Mouse (Mus musculus) limb, embryonic 10.5 days (tissue): Measurements from ENCODE around the gene Dact3. TPM values are rescaled to one million over a fixed set of nuclear protein-coding genes. Genes with fewer than 3 reads are reported as not detected.

Experiments used
- DNase-seq: peaks from one replicate; pipeline ENCODE4 v3.0.0-alpha.2; 2017; ENCODE audit warnings: low spot score
- H3K27ac ChIP-seq: fragments of 300-500 bp; sonication (generic); 2 replicates; pipeline ENCODE4 v1.5.1; 2016; ENCODE audit warnings: mild to moderate bottlenecking
- H3K27me3 ChIP-seq: fragments of 300-500 bp; sonication (generic); 2 replicates; pipeline ENCODE4 v1.6.1; 2016; ENCODE audit warnings: low read depth, mild to moderate bottlenecking; ENCODE audit not compliant: poor library complexity, severe bottlenecking
- H3K36me3 ChIP-seq: fragments of 300-500 bp; sonication (generic); 2 replicates; pipeline ENCODE4 v1.6.1; 2016; ENCODE audit warnings: mild to moderate bottlenecking, moderate library complexity
- H3K4me1 ChIP-seq: fragments of 300-500 bp; sonication (generic); 2 replicates; pipeline ENCODE4 v1.6.1; 2016
- H3K4me3 ChIP-seq: fragments of 300-500 bp; sonication (generic); 2 replicates; pipeline ENCODE4 v1.5.1; 2016; ENCODE audit warnings: mild to moderate bottlenecking, moderate library complexity
- H3K9me3 ChIP-seq: fragments of 300-500 bp; sonication (generic); replicated peaks from 2 replicates; pipeline ENCODE4 v1.6.1; 2016; ENCODE audit warnings: mild to moderate bottlenecking
- WGBS: fragments of 180-500 bp; shearing (Covaris S2); methylation state at CpG from one replicate; pipeline ENCODE4 v1.1.7; 2016; 5-methylcytosine and 5-hydroxymethylcytosine counted together
- polyA plus RNA-seq: library from polyadenylated mRNA; unstranded; fragments of >200 nt; fragmentation: Nextera tagmentation; extraction: Ambion mirVana; gene quantifications from 2 replicates; pipeline ENCODE4 v1.2.1, GENCODE M21; 2016

Gene Dact3
- polyA plus RNA-seq, 1 experiment from 2014 or later = 8.2 TPM

GRCm38 (mm10) chr7:16843441-16844171 is 31.5 kb upstream of the Dact3 start:
- WGBS = 2% methylated on average over 33 of the region's 33 CpGs

GRCm38 (mm10) chr7:16844696-16845071 is 30.4 kb upstream of the Dact3 start:
- Histone ChIP-seq H3K27ac (peak overlapping the region; percentile 80), H3K36me3 (peaks cover 62% of the 10 kb centered on the region), H3K4me3 (peak overlapping the region; percentile 76), H3K27me3 (no peaks in the 10 kb centered on the region), H3K4me1 (peaks cover 53% of the 10 kb centered on the region), H3K9me3 (no peaks in the 10 kb centered on the region)
- 67% methylated on average over 3 of the region's 3 CpGs for WGBS
- no peak for DNase-seq

More at GRCm38 (mm10) chr7:16843441-16844171, 31.5 kb upstream of the Dact3 start:
- peaks cover 53% of the 10 kb centered on the region for H3K4me1 ChIP-seq
- peak; percentile 55 for DNase-seq
- H3K27ac ChIP-seq = peak overlapping the region; percentile 88
- H3K4me3 ChIP-seq = peak overlapping the region; percentile 76
- H3K36me3 ChIP-seq = peaks cover 62% of the 10 kb centered on the region
- no peaks in the 10 kb centered on the region for H3K27me3 ChIP-seq
- no peaks in the 10 kb centered on the region for H3K9me3 ChIP-seq

DNA sequence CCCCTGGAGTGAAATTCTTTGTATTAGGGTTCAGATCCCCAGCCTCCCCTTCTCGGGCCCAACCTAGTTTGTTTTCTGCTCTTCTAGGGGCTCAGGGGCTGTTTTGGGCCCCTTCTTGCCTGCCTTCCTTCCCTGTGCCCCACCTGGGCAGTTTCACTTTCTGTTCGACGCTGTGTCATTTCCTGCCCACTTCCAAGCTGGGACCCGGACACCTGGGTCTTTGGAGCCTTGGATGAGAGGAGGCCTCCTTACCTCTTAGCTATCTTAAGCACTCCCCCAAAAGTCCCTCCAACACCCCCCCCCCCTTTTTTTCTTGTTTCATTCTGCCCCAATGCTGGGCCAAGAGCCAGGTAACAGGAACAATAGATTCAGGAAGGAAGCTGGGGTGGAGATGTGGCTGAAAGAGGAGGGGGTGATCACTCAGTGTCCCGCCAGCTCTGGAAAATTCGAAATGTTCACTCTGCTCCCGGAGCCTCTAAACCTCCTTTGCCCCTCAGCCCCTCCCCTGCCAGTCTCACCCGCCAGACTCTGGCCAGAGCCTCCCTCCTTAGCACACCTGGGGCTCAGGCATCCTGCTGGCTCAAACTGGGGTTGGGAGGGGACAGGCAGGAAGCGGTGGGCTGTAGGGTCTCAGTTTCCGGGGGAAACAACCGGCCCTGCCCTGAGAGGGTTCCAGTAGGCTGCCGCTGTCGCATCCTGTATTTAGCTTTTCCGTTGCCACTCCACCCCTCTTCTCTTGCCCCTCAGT is 29.9 kb upstream of the Dact3 start:
- peaks cover 62% of the 10 kb centered on the region for H3K36me3 ChIP-seq
- DNase-seq = peak; percentile 46
- H3K27ac ChIP-seq = peak overlapping the region; percentile 80
- WGBS = 34% methylated on average over 14 of the region's 14 CpGs
- peaks cover 52% of the 10 kb centered on the region for H3K4me1 ChIP-seq
- H3K4me3 ChIP-seq = peak overlapping the region; percentile 76
- H3K9me3 ChIP-seq = no peaks in the 10 kb centered on the region
- no peaks in the 10 kb centered on the region for H3K27me3 ChIP-seq

GRCm38 (mm10) chr7:16845820-16846167 is 29.3 kb upstream of the Dact3 start:
- no peak for DNase-seq
- H3K27me3 ChIP-seq = no peaks in the 10 kb centered on the region
- peak overlapping the region; percentile 76 for H3K4me3 ChIP-seq
- H3K4me1 ChIP-seq = peaks cover 50% of the 10 kb centered on the region
- H3K36me3 ChIP-seq = peaks cover 62% of the 10 kb centered on the region
- peak overlapping the region; percentile 80 for H3K27ac ChIP-seq
- no peaks in the 10 kb centered on the region for H3K9me3 ChIP-seq
- 28% methylated on average over 10 of the region's 10 CpGs for WGBS

DNA sequence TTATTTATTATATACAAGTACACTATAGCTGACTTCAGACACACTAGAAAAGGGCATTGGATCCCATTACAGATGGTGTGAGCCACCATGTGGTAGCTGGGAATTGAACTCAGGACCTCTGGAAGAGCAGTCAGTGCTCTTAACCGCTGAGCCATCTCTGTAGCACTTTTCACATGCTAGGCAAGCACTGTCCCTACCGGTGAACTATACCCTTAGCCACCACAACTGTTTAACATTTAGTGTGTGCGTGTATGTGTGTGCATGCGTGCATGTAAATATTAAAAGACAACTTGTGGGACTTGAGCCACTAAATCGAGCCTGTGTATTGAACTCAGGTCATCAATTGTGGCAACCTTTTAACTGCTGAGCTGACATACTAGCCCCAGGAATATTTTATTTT is 28.3 kb upstream of the Dact3 start:
- Histone ChIP-seq H3K27me3 (no peaks in the 10 kb centered on the region), H3K4me1 (peaks cover 41% of the 10 kb centered on the region), H3K4me3 (no peak overlapping the region), H3K9me3 (no peaks in the 10 kb centered on the region), H3K27ac (no peak overlapping the region), H3K36me3 (peaks cover 60% of the 10 kb centered on the region)
- WGBS = 94% methylated on average over 5 of the region's 5 CpGs
- no peak for DNase-seq

- 83% methylated on average over 19 of the region's 19 CpGs for WGBS
- peaks cover 61% of the 10 kb centered on the region for H3K36me3 ChIP-seq
Observed at GRCm38 (mm10) chr7:16847507-16847906, 27.6 kb upstream of the Dact3 start.

GRCm38 (mm10) chr7:16848579-16848978 is 26.5 kb upstream of the Dact3 start:
- Histone ChIP-seq H3K9me3 (no peaks in the 10 kb centered on the region), H3K4me3 (no peak overlapping the region), H3K27ac (no peak overlapping the region), H3K4me1 (peaks cover 24% of the 10 kb centered on the region), H3K27me3 (no peaks in the 10 kb centered on the region), H3K36me3 (peaks cover 69% of the 10 kb centered on the region)
- DNase-seq = peak; percentile 72
- 21% methylated on average over 17 of the region's 17 CpGs for WGBS

More at GRCm38 (mm10) chr7:16847507-16847906, 27.6 kb upstream of the Dact3 start:
- H3K27ac ChIP-seq = no peak overlapping the region
- no peaks in the 10 kb centered on the region for H3K27me3 ChIP-seq
- no peaks in the 10 kb centered on the region for H3K9me3 ChIP-seq
- peaks cover 34% of the 10 kb centered on the region for H3K4me1 ChIP-seq
- H3K4me3 ChIP-seq = no peak overlapping the region
- no peak for DNase-seq

- DNase-seq = no peak
- H3K9me3 ChIP-seq = no peaks in the 10 kb centered on the region
- no peaks in the 10 kb centered on the region for H3K27me3 ChIP-seq
- no peaks in the 10 kb centered on the region for H3K4me1 ChIP-seq
- WGBS = 89% methylated on average over 4 of the region's 4 CpGs
- peaks cover 92% of the 10 kb centered on the region for H3K36me3 ChIP-seq
- no peak overlapping the region for H3K27ac ChIP-seq
- no peak overlapping the region for H3K4me3 ChIP-seq
Observed at GRCm38 (mm10) chr7:16851636-16852035, 23.5 kb upstream of the Dact3 start.

- WGBS = 90% methylated on average over 14 of the region's 14 CpGs
- Histone ChIP-seq H3K27ac (no peak overlapping the region), H3K27me3 (no peaks in the 10 kb centered on the region), H3K4me3 (no peak overlapping the region), H3K9me3 (no peaks in the 10 kb centered on the region), H3K4me1 (no peaks in the 10 kb centered on the region), H3K36me3 (peaks cover 94% of the 10 kb centered on the region)
- DNase-seq = no peak
Observed at GRCm38 (mm10) chr7:16853302-16853831, 21.8 kb upstream of the Dact3 start.

GRCm38 (mm10) chr7:16858336-16858735 is 16.8 kb upstream of the Dact3 start:
- H3K27ac ChIP-seq = no peak overlapping the region
- H3K27me3 ChIP-seq = no peaks in the 10 kb centered on the region
- H3K36me3 ChIP-seq = peaks cover 81% of the 10 kb centered on the region

GRCm38 (mm10) chr7:16859902-16860651 is 15.0 kb upstream of the Dact3 start:
- Histone ChIP-seq H3K36me3 (peaks cover 81% of the 10 kb centered on the region), H3K27ac (no peak overlapping the region), H3K4me3 (no peak overlapping the region), H3K27me3 (no peaks in the 10 kb centered on the region), H3K9me3 (no peaks in the 10 kb centered on the region), H3K4me1 (0 out of 2 replicates have a peak, but pooled peaks cover 3% of the 10 kb centered on the region)
- DNase-seq = peak; percentile 71
- WGBS = 38% methylated on average over 5 of the region's 5 CpGs

More at GRCm38 (mm10) chr7:16858336-16858735, 16.8 kb upstream of the Dact3 start:
- peak; percentile 63 for DNase-seq
- no peaks in the 10 kb centered on the region for H3K9me3 ChIP-seq
- 24% methylated on average over 17 of the region's 17 CpGs for WGBS
- no peak overlapping the region for H3K4me3 ChIP-seq
- H3K4me1 ChIP-seq = no peaks in the 10 kb centered on the region

GRCm38 (mm10) chr7:16867488-16867887 is 7.6 kb upstream of the Dact3 start:
- WGBS = 94% methylated on average over 3 of the region's 3 CpGs
- no peaks in the 10 kb centered on the region for H3K9me3 ChIP-seq
- H3K27me3 ChIP-seq = no peaks in the 10 kb centered on the region
- no peak overlapping the region for H3K27ac ChIP-seq
- H3K4me1 ChIP-seq = peaks cover 21% of the 10 kb centered on the region
- no peak overlapping the region for H3K4me3 ChIP-seq
- DNase-seq = no peak
- H3K36me3 ChIP-seq = peaks cover 89% of the 10 kb centered on the region
